Mouse (Mus musculus): ENCODE data around the gene Maml2. TPM values are rescaled to one million over a fixed set of nuclear protein-coding genes. Genes with fewer than 3 reads are reported as not detected.

Gene Maml2
- polyA plus RNA-seq, 1 experiment from 2014 or later, result 11.4 TPM

DNA sequence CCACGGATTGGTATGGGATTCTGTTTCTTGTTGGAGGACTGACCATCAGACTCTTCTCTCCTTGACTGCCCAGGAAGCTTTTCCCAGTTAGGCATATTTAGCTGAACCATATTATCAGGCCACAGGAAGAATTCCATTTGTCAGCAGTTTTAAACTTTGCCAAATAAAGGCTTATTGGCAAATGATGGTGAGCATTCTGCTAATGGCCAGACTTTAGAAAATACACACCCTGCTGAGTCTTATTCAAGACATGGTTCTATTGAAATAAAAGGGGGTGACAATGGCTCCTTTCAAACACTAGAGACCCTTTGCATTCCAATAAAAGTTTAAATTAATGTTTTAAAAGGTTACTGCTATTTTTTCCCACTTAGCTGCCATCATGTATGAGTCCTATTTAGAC, 279.4 kb downstream of the Maml2 start:
- Histone ChIP-seq H3K27ac (ENCODE audit: low read depth, low read length) (no peak overlapping the region), H3K4me3 (ENCODE audit: low read depth, low read length) (no peak overlapping the region), H3K9me3 (ENCODE audit: control insufficient read depth, low read length) (no peaks in the 10 kb centered on the region), H3K4me1 (replicated peaks; ENCODE audit: control insufficient read depth, insufficient read depth, low read length) (no peaks in the 10 kb centered on the region), H3K27me3 (ENCODE audit: control insufficient read depth, insufficient read depth, low read length) (no peaks in the 10 kb centered on the region), H3K9ac (ENCODE audit: low read depth, low read length) (no peak overlapping the region), H3K36me3 (ENCODE audit: control insufficient read depth, insufficient read depth, low read length) (no peaks in the 10 kb centered on the region), H3K4me2 (replicated peaks; ENCODE audit: low read depth, low read length) (no peak overlapping the region)
- ATAC-seq (ENCODE audit: low FRiP score) (no peak), DNase-seq (ENCODE audit: low spot score) (no peak)
- 61% methylated on average over 1 of the region's 1 CpGs for WGBS

DNA sequence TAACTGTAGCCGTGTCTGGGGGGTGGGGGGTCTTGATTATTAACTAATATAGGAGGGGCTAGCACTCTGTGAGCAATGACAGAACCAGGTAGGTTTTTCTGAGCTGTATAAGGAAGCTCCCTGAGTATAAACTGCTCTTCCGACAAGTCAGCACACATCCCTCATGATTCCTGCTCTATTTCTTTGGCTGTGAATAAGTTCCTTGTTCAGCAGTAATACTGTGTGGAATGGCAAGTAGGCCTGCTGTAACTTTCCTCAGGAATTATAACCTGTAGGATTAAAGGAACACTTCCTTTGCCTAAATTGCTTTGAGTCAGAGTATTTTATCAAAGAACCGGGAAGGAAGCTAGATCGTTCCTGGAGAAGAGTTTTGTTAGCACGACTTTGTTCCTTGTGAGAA, 283.4 kb downstream of the Maml2 start:
- no peak overlapping the region for H3K9ac ChIP-seq (ENCODE audit: low read depth, low read length)
- H3K27ac ChIP-seq (ENCODE audit: low read depth, low read length), result no peak overlapping the region
- 79% methylated on average over 5 of the region's 5 CpGs for WGBS
- DNase-seq (ENCODE audit: low spot score), result no peak
- ATAC-seq (ENCODE audit: low FRiP score), result no peak
- H3K9me3 ChIP-seq (ENCODE audit: control insufficient read depth, low read length), result no peaks in the 10 kb centered on the region
- no peaks in the 10 kb centered on the region for H3K27me3 ChIP-seq (ENCODE audit: control insufficient read depth, insufficient read depth, low read length)
- no peak overlapping the region for H3K4me3 ChIP-seq (ENCODE audit: low read depth, low read length)
- H3K4me1 ChIP-seq (replicated peaks; ENCODE audit: control insufficient read depth, insufficient read depth, low read length), result no peaks in the 10 kb centered on the region
- no peak overlapping the region for H3K4me2 ChIP-seq (replicated peaks; ENCODE audit: low read depth, low read length)
- H3K36me3 ChIP-seq (ENCODE audit: control insufficient read depth, insufficient read depth, low read length), result no peaks in the 10 kb centered on the region

DNA sequence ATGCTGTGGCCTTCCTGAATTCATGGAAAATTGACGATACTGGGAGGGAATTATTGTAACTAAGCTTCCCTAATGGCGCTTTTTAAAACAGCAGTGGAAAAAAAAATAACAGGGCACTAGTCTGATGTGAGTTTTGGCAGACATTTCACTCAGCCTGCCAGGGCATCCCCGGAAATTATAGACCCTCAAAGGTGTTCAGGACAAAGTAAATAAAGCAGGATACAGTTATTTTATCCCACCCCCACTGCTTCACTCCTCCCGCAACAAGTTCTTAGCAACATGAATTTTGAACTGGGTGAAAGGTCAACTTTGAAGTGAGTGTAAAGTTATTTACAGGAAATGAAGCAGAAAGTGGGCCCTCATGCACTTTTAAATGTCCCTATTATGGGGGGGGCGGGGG, 286.2 kb downstream of the Maml2 start:
- 45% methylated on average over 5 of the region's 5 CpGs for WGBS
- DNase-seq (ENCODE audit: low spot score), result no peak
- H3K4me3 ChIP-seq (ENCODE audit: low read depth, low read length), result no peak overlapping the region
- no peak overlapping the region for H3K27ac ChIP-seq (ENCODE audit: low read depth, low read length)
- H3K36me3 ChIP-seq (ENCODE audit: control insufficient read depth, insufficient read depth, low read length), result no peaks in the 10 kb centered on the region
- no peak for ATAC-seq (ENCODE audit: low FRiP score)
- H3K9ac ChIP-seq (ENCODE audit: low read depth, low read length), result no peak overlapping the region
- no peak overlapping the region for H3K4me2 ChIP-seq (replicated peaks; ENCODE audit: low read depth, low read length)
- H3K9me3 ChIP-seq (ENCODE audit: control insufficient read depth, low read length), result no peaks in the 10 kb centered on the region
- no peaks in the 10 kb centered on the region for H3K4me1 ChIP-seq (replicated peaks; ENCODE audit: control insufficient read depth, insufficient read depth, low read length)
- no peaks in the 10 kb centered on the region for H3K27me3 ChIP-seq (ENCODE audit: control insufficient read depth, insufficient read depth, low read length)

DNA sequence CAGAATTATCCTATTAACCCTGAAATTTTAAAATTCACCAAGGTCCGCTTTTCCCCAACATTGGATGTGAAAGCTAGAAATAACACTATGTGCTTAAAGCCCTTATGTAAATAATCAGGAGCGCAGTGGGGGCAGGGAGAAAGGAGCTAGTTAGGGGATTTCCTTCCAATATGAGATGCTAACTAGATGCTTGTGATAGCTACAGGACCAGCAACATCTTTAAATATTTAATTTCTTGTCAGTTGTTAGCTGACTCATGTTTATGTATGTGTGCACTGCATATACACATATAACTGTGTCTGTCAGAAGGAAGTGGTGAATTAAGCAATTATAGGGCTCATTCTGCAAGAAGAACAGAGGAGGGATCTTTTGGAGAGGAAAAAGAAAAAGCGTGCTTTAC, 286.7 kb downstream of the Maml2 start:
- Histone ChIP-seq H3K27ac (ENCODE audit: low read depth, low read length) (no peak overlapping the region), H3K4me1 (replicated peaks; ENCODE audit: control insufficient read depth, insufficient read depth, low read length) (no peaks in the 10 kb centered on the region), H3K36me3 (ENCODE audit: control insufficient read depth, insufficient read depth, low read length) (no peaks in the 10 kb centered on the region), H3K4me2 (replicated peaks; ENCODE audit: low read depth, low read length) (no peak overlapping the region), H3K27me3 (ENCODE audit: control insufficient read depth, insufficient read depth, low read length) (no peaks in the 10 kb centered on the region), H3K9me3 (ENCODE audit: control insufficient read depth, low read length) (no peaks in the 10 kb centered on the region), H3K4me3 (ENCODE audit: low read depth, low read length) (no peak overlapping the region), H3K9ac (ENCODE audit: low read depth, low read length) (no peak overlapping the region)
- no peak for ATAC-seq (ENCODE audit: low FRiP score)
- WGBS, result 78% methylated on average over 3 of the region's 3 CpGs
- DNase-seq (ENCODE audit: low spot score), result no peak

DNA sequence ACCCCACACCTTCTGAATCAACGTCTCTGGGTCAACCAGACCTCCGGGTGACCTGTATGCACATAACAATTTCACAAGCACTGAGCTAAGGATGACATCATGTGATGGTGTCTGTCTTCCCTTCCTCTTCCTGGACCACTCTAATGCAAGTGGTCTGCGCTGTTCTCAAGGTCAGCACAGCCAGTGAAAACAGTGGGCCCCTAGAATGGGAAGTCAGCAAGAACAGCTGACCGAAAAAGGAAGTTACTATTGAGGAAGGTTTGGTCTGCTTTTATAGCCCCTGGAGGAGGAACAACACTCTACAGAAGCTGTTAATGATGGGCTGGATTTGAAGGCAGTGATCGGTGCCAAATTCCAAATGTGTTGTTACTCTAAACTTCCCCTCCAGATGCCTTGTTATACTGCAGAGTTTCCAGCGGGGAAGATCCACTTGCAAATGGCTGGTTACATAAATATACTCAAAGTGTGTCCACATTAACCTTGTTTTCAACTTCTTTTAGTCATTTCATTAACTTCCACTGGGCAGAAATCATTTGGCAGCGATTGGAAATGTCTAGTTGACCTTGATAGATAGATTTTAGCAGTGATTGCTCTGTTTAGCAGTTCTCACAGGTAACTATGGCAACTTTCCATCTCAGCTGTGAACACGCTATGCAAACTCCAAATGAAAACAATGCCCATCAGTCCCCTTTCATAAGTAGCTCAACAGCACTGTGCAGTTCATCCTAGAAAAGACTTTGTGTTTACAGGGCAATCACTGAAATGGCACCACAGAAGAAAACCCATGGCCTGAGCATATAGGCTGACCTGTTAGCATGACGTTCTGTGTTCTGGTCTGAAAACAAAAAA, 289.6 kb downstream of the Maml2 start:
- H3K27me3 ChIP-seq (ENCODE audit: control insufficient read depth, insufficient read depth, low read length), result no peaks in the 10 kb centered on the region
- 71% methylated on average over 9 of the region's 9 CpGs for WGBS
- no peak overlapping the region for H3K27ac ChIP-seq (ENCODE audit: low read depth, low read length)
- H3K4me1 ChIP-seq (replicated peaks; ENCODE audit: control insufficient read depth, insufficient read depth, low read length), result no peaks in the 10 kb centered on the region
- no peak for DNase-seq (ENCODE audit: low spot score)
- H3K36me3 ChIP-seq (ENCODE audit: control insufficient read depth, insufficient read depth, low read length), result no peaks in the 10 kb centered on the region
- no peak overlapping the region for H3K9ac ChIP-seq (ENCODE audit: low read depth, low read length)
- ATAC-seq (ENCODE audit: low FRiP score), result no peak
- H3K4me2 ChIP-seq (replicated peaks; ENCODE audit: low read depth, low read length), result no peak overlapping the region
- no peaks in the 10 kb centered on the region for H3K9me3 ChIP-seq (ENCODE audit: control insufficient read depth, low read length)
- H3K4me3 ChIP-seq (ENCODE audit: low read depth, low read length), result no peak overlapping the region

DNA sequence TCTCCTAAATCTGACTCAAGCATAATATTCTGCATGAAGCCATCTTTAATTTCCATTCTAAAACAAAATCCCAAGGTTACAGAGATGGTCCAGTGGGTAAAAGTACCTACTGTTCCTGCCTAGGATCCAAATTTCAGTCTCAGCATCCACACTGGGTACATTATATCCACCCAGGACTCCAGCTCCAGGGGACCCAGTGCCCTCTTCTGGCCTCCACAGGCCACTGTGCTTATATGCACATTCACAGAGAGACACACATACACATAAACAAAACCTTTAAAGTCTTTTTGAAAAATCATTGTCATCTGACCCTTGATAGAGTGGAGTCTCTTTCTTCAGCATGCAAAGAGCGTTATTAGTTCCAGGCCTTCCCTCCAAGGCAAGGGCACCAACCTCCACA, 291.0 kb downstream of the Maml2 start:
- no peak for ATAC-seq (ENCODE audit: low FRiP score)
- no peaks in the 10 kb centered on the region for H3K9me3 ChIP-seq (ENCODE audit: control insufficient read depth, low read length)
- no peaks in the 10 kb centered on the region for H3K27me3 ChIP-seq (ENCODE audit: control insufficient read depth, insufficient read depth, low read length)

DNA sequence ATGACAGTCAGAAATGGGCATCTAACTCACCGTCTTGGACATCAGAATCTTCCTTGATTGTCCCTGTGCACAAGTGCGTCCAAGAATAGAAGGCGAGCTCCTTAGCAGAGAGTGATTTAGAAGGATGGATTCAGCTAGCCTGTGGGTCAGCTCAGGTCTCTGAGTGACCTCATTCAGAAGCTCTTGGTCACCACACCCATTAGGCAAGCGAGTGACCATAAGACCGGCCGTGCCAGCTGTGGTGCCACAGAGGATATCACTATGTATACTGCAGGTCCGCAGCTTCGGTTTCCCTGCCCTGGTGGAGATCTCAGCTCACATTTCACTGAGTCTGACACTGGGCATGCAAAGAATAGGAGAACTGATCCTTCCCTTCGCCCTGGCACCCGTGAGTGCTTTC, 294.9 kb downstream of the Maml2 start:
- ATAC-seq (ENCODE audit: low FRiP score), result no peak
- Histone ChIP-seq H3K27ac (ENCODE audit: low read depth, low read length) (no peak overlapping the region), H3K9ac (ENCODE audit: low read depth, low read length) (no peak overlapping the region), H3K4me1 (replicated peaks; ENCODE audit: control insufficient read depth, insufficient read depth, low read length) (no peaks in the 10 kb centered on the region), H3K27me3 (ENCODE audit: control insufficient read depth, insufficient read depth, low read length) (no peaks in the 10 kb centered on the region), H3K4me3 (ENCODE audit: low read depth, low read length) (no peak overlapping the region), H3K36me3 (ENCODE audit: control insufficient read depth, insufficient read depth, low read length) (no peaks in the 10 kb centered on the region), H3K9me3 (ENCODE audit: control insufficient read depth, low read length) (no peaks in the 10 kb centered on the region), H3K4me2 (replicated peaks; ENCODE audit: low read depth, low read length) (no peak overlapping the region)
- DNase-seq (ENCODE audit: low spot score), result no peak
- 95% methylated on average over 10 of the region's 10 CpGs for WGBS

More for the DNA sequence above, 291.0 kb downstream of the Maml2 start:
- WGBS, result 96% methylated on average over 1 of the region's 1 CpGs
- H3K36me3 ChIP-seq (ENCODE audit: control insufficient read depth, insufficient read depth, low read length), result no peaks in the 10 kb centered on the region
- no peak overlapping the region for H3K27ac ChIP-seq (ENCODE audit: low read depth, low read length)
- no peak overlapping the region for H3K4me2 ChIP-seq (replicated peaks; ENCODE audit: low read depth, low read length)
- H3K4me3 ChIP-seq (ENCODE audit: low read depth, low read length), result no peak overlapping the region
- no peak for DNase-seq (ENCODE audit: low spot score)
- H3K4me1 ChIP-seq (replicated peaks; ENCODE audit: control insufficient read depth, insufficient read depth, low read length), result no peaks in the 10 kb centered on the region
- no peak overlapping the region for H3K9ac ChIP-seq (ENCODE audit: low read depth, low read length)

DNA sequence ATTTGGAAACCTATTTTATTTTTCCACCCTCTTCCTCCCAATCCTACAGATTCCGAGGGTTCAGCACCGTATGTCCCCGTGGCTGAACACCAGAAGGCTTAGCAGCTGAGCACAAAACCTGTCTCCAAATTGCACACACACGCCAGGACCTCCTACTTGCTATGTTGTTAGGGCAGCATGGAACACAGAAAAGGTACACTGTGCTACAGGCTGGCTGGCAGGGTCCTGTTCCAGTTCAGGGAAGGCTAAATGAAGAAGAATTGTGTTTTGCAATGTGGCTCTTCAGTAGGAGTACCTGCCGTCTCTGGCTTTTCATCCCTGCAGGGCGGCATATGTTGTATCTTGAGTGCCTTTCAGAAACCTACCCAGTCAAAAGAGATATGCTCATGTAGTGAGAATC, 300.0 kb downstream of the Maml2 start:
- Histone ChIP-seq H3K27ac (ENCODE audit: low read depth, low read length) (no peak overlapping the region), H3K4me3 (ENCODE audit: low read depth, low read length) (no peak overlapping the region), H3K9me3 (ENCODE audit: control insufficient read depth, low read length) (no peaks in the 10 kb centered on the region), H3K4me2 (replicated peaks; ENCODE audit: low read depth, low read length) (no peak overlapping the region), H3K9ac (ENCODE audit: low read depth, low read length) (no peak overlapping the region), H3K4me1 (replicated peaks; ENCODE audit: control insufficient read depth, insufficient read depth, low read length) (no peaks in the 10 kb centered on the region), H3K27me3 (ENCODE audit: control insufficient read depth, insufficient read depth, low read length) (no peaks in the 10 kb centered on the region), H3K36me3 (ENCODE audit: control insufficient read depth, insufficient read depth, low read length) (no peaks in the 10 kb centered on the region)
- WGBS, result 90% methylated on average over 6 of the region's 6 CpGs
- no peak for ATAC-seq (ENCODE audit: low FRiP score)
- no peak for DNase-seq (ENCODE audit: low spot score)

DNA sequence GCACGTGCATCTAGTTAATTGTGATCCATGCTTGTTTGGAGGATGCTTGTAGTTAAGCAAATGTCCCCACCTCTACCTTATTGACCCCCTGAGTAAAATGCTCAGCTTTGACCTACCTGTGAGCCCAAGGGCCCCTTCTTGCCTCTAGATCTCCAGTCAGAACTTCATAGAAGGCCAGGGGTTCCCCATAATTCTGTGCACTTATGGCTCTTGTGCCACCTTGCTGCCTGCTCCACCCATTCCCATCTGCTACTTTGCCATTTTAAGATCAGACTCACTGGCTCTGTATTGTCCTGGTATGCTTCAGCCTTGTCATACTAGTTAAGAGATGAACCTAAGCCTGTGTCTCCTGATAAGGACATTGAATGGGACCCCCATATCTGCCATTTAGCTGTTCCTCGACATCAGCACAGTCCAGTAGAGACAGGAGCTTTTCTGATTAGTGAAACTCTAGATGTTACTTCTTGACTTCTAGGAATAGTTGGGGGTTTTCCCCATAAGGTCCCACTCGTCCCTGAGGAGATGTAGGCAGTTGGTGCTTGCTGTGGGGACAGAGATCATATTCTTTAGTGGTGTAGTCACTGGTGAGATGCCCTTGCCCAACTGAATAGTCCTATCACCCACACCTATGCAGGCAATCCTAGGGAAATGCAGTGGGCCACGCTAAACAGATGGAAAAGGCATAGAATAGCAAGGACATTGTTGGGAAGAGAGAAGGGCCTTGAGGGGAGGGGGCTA, 301.0 kb downstream of the Maml2 start:
- H3K9ac ChIP-seq (ENCODE audit: low read depth, low read length), result no peak overlapping the region
- H3K4me2 ChIP-seq (replicated peaks; ENCODE audit: low read depth, low read length), result no peak overlapping the region
- H3K27me3 ChIP-seq (ENCODE audit: control insufficient read depth, insufficient read depth, low read length), result no peaks in the 10 kb centered on the region
- no peak overlapping the region for H3K4me3 ChIP-seq (ENCODE audit: low read depth, low read length)
- no peaks in the 10 kb centered on the region for H3K36me3 ChIP-seq (ENCODE audit: control insufficient read depth, insufficient read depth, low read length)
- 84% methylated on average over 4 of the region's 4 CpGs for WGBS
- H3K9me3 ChIP-seq (ENCODE audit: control insufficient read depth, low read length), result no peaks in the 10 kb centered on the region
- no peak overlapping the region for H3K27ac ChIP-seq (ENCODE audit: low read depth, low read length)
- ATAC-seq (ENCODE audit: low FRiP score) (no peak), DNase-seq (ENCODE audit: low spot score) (no peak)
- no peaks in the 10 kb centered on the region for H3K4me1 ChIP-seq (replicated peaks; ENCODE audit: control insufficient read depth, insufficient read depth, low read length)

Measured in hindbrain, embryonic 11.5 days (tissue).